Mouse (Mus musculus) G1E (cell line): ENCODE measurements around the gene Adk. TPM values are rescaled to one million over a fixed set of nuclear protein-coding genes. Genes with fewer than 3 reads are reported as not detected.
"Not testable (repeated sequence)": the region's sequence is repeated elsewhere in the genome, so short reads cannot be mapped to it uniquely, and the experiment has no call there.

Experiments
- ATAC-seq: 2 replicates; pipeline ENCODE4 v1.8.0; 2016; ENCODE audit warnings: mild to moderate bottlenecking; ENCODE audit not compliant: insufficient number of reproducible peaks, poor library complexity, low FRiP score, severe bottlenecking; ENCODE audit errors: extremely low read depth
- DNase-seq: peaks from one replicate; pipeline ENCODE4 v3.0.0; 2012; ENCODE audit warnings: low spot score
- H3K27me3 ChIP-seq: 2 replicates; pipeline ENCODE4 v1.6.1; 2012; ENCODE audit warnings: mild to moderate bottlenecking, low read length, inconsistent platforms; ENCODE audit not compliant: insufficient read depth
- H3K36me3 ChIP-seq: replicated peaks from 2 replicates; pipeline ENCODE3; 2012; ENCODE audit warnings: mild to moderate bottlenecking, inconsistent platforms
- H3K4me1 ChIP-seq: 2 replicates; pipeline ENCODE4 v1.6.1; 2012; ENCODE audit warnings: low read depth, low read length, inconsistent platforms, mixed read lengths; ENCODE audit not compliant: insufficient read depth
- H3K4me3 ChIP-seq: 2 replicates; pipeline ENCODE4 v1.5.1; 2012; ENCODE audit warnings: low read depth, mild to moderate bottlenecking, inconsistent platforms, low read length, moderate library complexity, mixed read lengths
- H3K9me3 ChIP-seq: replicated peaks from 2 replicates; pipeline ENCODE4 v1.6.1; 2012; ENCODE audit warnings: inconsistent platforms
- CTCF ChIP-seq: IDR thresholded peaks from 2 replicates; pipeline ENCODE4 v1.5.1; 2012; ENCODE audit warnings: low read depth, low read length, inconsistent platforms, mixed read lengths
- GATA1 ChIP-seq: IDR thresholded peaks from 2 replicates; pipeline ENCODE4 v1.6.1; 2012; ENCODE audit warnings: borderline replicate concordance, low read length, inconsistent platforms, mixed read lengths
- GATA2 ChIP-seq: IDR thresholded peaks from 2 replicates; pipeline ENCODE4 v1.6.1; 2012; ENCODE audit warnings: low read depth, low read length, inconsistent platforms, borderline replicate concordance
- POLR2AphosphoS5 ChIP-seq: IDR thresholded peaks from 2 replicates; pipeline ENCODE4 v1.6.1; 2012; ENCODE audit warnings: low read depth, low read length, inconsistent platforms; ENCODE audit not compliant: insufficient replicate concordance
- TAL1 ChIP-seq: conservative IDR thresholded peaks from 2 replicates; pipeline ENCODE4 v1.6.1; 2012; ENCODE audit warnings: low read depth, low read length, inconsistent platforms, mixed read lengths
- polyA plus RNA-seq: library from polyadenylated mRNA; stranded (reverse); fragments of >175 nt; gene quantifications from 2 replicates; pipeline ENCODE4 v1.2.3, GENCODE M21; 2012
- total RNA-seq, 2 experiments: library from RNA; stranded (forward) in 1 of 2; stranded (reverse) in 1 of 2; fragments of 200-1000 nt in 1 of 2; fragments of >200 nt in 1 of 2; fragmentation: Nextera tagmentation in 1 of 2; gene quantifications; 2 replicates each; pipeline ENCODE4 v1.2.3; 2014 to 2017

The Adk gene
- total and polyA plus RNA-seq, 3 experiments, result 20.8 to 547 (median 489) TPM

GRCm38 (mm10) chr14:21090930-21091486 is 38.6 kb downstream of the Adk start:
- TF ChIP-seq TAL1 (no peak), POLR2AphosphoS5 (no peak), GATA2 (no peak), GATA1 (no peak), CTCF (no peak)

DNA sequence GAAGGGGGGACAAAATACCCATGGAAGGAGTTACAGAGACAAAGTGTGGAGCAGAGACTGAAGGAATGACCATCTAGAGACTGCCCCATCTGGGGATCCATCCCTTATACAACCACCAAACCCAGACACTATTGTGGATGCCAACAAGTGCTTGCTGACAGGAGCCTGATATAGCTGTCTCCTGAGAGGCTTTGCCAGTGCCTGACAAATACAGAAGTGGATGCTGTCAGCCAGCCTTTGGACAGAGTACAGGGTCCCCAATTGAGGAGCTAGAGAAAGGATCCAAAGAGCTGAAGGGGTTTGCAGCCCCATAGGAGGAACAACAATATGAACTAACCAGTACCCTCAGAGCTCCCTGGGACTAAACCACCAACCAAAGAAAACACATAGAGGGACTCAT is 41.8 kb downstream of the Adk start:
- ATAC-seq, H3K9me3 ChIP-seq, H3K4me3 ChIP-seq, DNase-seq, H3K27me3 ChIP-seq: not testable (repeated sequence)
- Histone ChIP-seq H3K4me1 (peaks cover 28% of the 10 kb centered on the region), H3K36me3 (peaks cover 73% of the 10 kb centered on the region)

More at GRCm38 (mm10) chr14:21090930-21091486, 38.6 kb downstream of the Adk start:
- no peak for ATAC-seq
- Histone ChIP-seq H3K9me3 (no peaks in the 10 kb centered on the region), H3K4me1 (peaks cover 46% of the 10 kb centered on the region), H3K27me3 (no peaks in the 10 kb centered on the region), H3K4me3 (no peak overlapping the region), H3K36me3 (peaks cover 69% of the 10 kb centered on the region)
- no peak for DNase-seq

GRCm38 (mm10) chr14:21096279-21096678 is 43.9 kb downstream of the Adk start:
- Histone ChIP-seq H3K4me1 (peaks cover 34% of the 10 kb centered on the region), H3K36me3 (peaks cover 78% of the 10 kb centered on the region), H3K9me3 (no peaks in the 10 kb centered on the region), H3K27me3 (no peaks in the 10 kb centered on the region), H3K4me3 (no peak overlapping the region)
- ATAC-seq, result no peak
- TF ChIP-seq CTCF (no peak), GATA1 (no peak), POLR2AphosphoS5 (no peak), TAL1 (no peak), GATA2 (no peak)
- no peak for DNase-seq

- no peak for ATAC-seq
- no peaks in the 10 kb centered on the region for H3K9me3 ChIP-seq
- TF ChIP-seq CTCF (no peak), POLR2AphosphoS5 (no peak), GATA2 (no peak), TAL1 (no peak)
- H3K4me1 ChIP-seq, result peaks cover 38% of the 10 kb centered on the region
- no peak for DNase-seq
- H3K36me3 ChIP-seq, result peaks cover 78% of the 10 kb centered on the region
- H3K27me3 ChIP-seq, result no peaks in the 10 kb centered on the region
- H3K4me3 ChIP-seq, result no peak overlapping the region
These were observed 44.3 kb downstream of the Adk start for GRCm38 (mm10) chr14:21096689-21097088.

DNA sequence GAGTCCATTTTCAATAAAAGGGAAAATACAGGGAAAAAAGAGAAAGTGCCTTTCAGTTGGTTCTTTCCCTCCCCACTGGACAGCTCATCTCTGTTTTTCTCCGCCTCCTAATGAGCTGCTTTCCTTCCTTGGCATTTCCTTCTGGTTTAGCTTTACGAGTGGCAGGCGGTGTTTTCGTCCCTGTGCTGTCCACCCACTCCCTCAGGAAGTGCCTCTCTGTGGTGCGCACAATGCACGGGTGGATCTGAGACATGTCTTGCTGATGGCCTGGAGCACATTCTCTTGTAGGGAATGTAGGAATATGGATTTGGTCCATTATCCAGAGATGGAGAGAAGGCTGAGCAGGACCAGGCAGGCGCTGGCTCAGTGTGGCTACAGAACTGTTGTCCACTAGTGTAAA is 47.0 kb downstream of the Adk start:
- TF ChIP-seq GATA2 (no peak), CTCF (no peak), TAL1 (no peak), POLR2AphosphoS5 (no peak), GATA1 (no peak)
- H3K9me3 ChIP-seq, result no peaks in the 10 kb centered on the region
- peaks cover 75% of the 10 kb centered on the region for H3K36me3 ChIP-seq
- peaks cover 43% of the 10 kb centered on the region for H3K4me1 ChIP-seq
- no peak overlapping the region for H3K4me3 ChIP-seq
- DNase-seq (no peak), ATAC-seq (no peak)
- no peaks in the 10 kb centered on the region for H3K27me3 ChIP-seq

- no peaks in the 10 kb centered on the region for H3K9me3 ChIP-seq
- ATAC-seq (no peak), DNase-seq (no peak)
- no peak overlapping the region for H3K4me3 ChIP-seq
- no peak for TF ChIP-seq GATA1
- no peak for TF ChIP-seq TAL1
- H3K4me1 ChIP-seq, result peaks cover 40% of the 10 kb centered on the region
- peaks cover 70% of the 10 kb centered on the region for H3K36me3 ChIP-seq
- no peaks in the 10 kb centered on the region for H3K27me3 ChIP-seq
These were observed 48.5 kb downstream of the Adk start for GRCm38 (mm10) chr14:21100876-21101275.

DNA sequence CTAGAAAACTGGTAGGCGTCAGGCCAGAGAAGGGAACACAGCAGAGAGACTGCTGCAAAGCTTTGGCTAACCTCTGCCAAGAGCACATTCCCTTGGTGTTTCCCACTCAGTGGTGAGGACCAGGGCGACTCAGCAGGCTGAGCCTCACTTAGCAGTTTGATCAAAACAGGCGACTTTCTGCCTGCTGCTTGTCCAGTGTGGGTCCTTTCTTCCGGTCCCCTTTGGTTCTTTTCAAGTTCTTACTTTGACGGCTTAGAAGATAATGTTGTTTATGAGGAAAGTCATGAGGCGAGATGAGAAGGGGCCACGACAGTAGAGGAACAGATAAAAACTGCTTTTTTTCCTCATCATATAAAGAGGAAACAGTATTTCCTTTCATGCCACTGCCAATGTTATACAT is 49.2 kb downstream of the Adk start:
- ATAC-seq, result no peak; the same call in none of the 2 replicates
- Histone ChIP-seq H3K27me3 (no peaks in the 10 kb centered on the region), H3K4me1 (peaks cover 42% of the 10 kb centered on the region), H3K4me3 (no peak overlapping the region), H3K36me3 (peaks cover 71% of the 10 kb centered on the region), H3K9me3 (no peaks in the 10 kb centered on the region)
- DNase-seq, result no peak
- TF ChIP-seq CTCF (no peak), GATA1 (no peak)
